Mouse (Mus musculus) neural tube, embryonic 15.5 days (tissue): ENCODE measurements around the gene Gmppb. TPM values are rescaled to one million over a fixed set of nuclear protein-coding genes. Genes with fewer than 3 reads are reported as not detected.

Experiments
- ATAC-seq: fragments of 200-750 bp; cut with Nextera tagmentation; 2 replicates; pipeline ENCODE4 v1.8.0; 2017; ENCODE audit warnings: mild to moderate bottlenecking, moderate TSS enrichment, moderate library complexity; ENCODE audit not compliant: low FRiP score
- H3K27ac ChIP-seq: fragments of 300-500 bp; sonication (generic); replicated peaks from 2 replicates; pipeline ENCODE4 v1.5.1; 2015; ENCODE audit warnings: mild to moderate bottlenecking, inconsistent platforms
- H3K27me3 ChIP-seq: fragments of 300-500 bp; sonication (generic); replicated peaks from 2 replicates; pipeline ENCODE4 v1.6.1; 2015; ENCODE audit warnings: inconsistent platforms
- H3K36me3 ChIP-seq: fragments of 300-500 bp; sonication (generic); 2 replicates; pipeline ENCODE4 v1.6.1; 2015; ENCODE audit warnings: inconsistent platforms
- H3K4me1 ChIP-seq: fragments of 300-500 bp; sonication (generic); 2 replicates; pipeline ENCODE4 v1.6.1; 2015; ENCODE audit warnings: inconsistent platforms
- H3K4me2 ChIP-seq: fragments of 300-500 bp; sonication (generic); 2 replicates; pipeline ENCODE4 v1.6.1; 2015; ENCODE audit warnings: inconsistent platforms, mild to moderate bottlenecking, moderate library complexity
- H3K4me3 ChIP-seq: fragments of 300-500 bp; sonication (generic); replicated peaks from 2 replicates; pipeline ENCODE4 v1.5.1; 2015; ENCODE audit warnings: mild to moderate bottlenecking, inconsistent platforms
- H3K9ac ChIP-seq: fragments of 300-500 bp; sonication (generic); replicated peaks from 2 replicates; pipeline ENCODE4 v1.6.1; 2015; ENCODE audit warnings: mild to moderate bottlenecking, inconsistent platforms
- H3K9me3 ChIP-seq: fragments of 300-500 bp; sonication (generic); replicated peaks from 2 replicates; pipeline ENCODE4 v1.6.1; 2016; ENCODE audit warnings: inconsistent platforms
- WGBS: fragments of 180-500 bp; shearing (Covaris S2); methylation state at CpG from one replicate; pipeline ENCODE4 v1.1.7; 2015; ENCODE audit warnings: mixed read lengths; 5-methylcytosine and 5-hydroxymethylcytosine counted together
- microRNA-seq: library from miRNA; unstranded; fragments of <30 nt; microRNA quantifications from one replicate; pipeline ENCODE4, GENCODE M21; 2017
- polyA plus RNA-seq: library from polyadenylated mRNA; unstranded; fragments of >200 nt; fragmentation: Nextera tagmentation; extraction: Ambion mirVana; gene quantifications from 2 replicates; pipeline ENCODE4 v1.2.1, GENCODE M21; 2015

Gmppb gene
- polyA plus RNA-seq, 1 experiment from 2014 or later = 22.0 TPM

- peaks cover 12% of the 10 kb centered on the region for H3K4me1 ChIP-seq
- H3K9ac ChIP-seq = no peak overlapping the region
- H3K4me3 ChIP-seq = no peak overlapping the region
- peaks cover 46% of the 10 kb centered on the region for H3K27me3 ChIP-seq
- no peak overlapping the region for H3K4me2 ChIP-seq
- peaks cover 64% of the 10 kb centered on the region for H3K36me3 ChIP-seq
- no peak overlapping the region for H3K27ac ChIP-seq
- WGBS = 90% methylated on average over 4 of the region's 4 CpGs
- no peak for ATAC-seq
- H3K9me3 ChIP-seq = no peaks in the 10 kb centered on the region
These were observed 36.2 kb downstream of the Gmppb start for GRCm38 (mm10) chr9:108085261-108085660.

GRCm38 (mm10) chr9:108090611-108091120, 41.6 kb downstream of the Gmppb start:
- H3K36me3 ChIP-seq = peaks cover 69% of the 10 kb centered on the region

GRCm38 (mm10) chr9:108093586-108093985, 44.5 kb downstream of the Gmppb start:
- Histone ChIP-seq H3K27ac (peak overlapping the region; percentile 80; the same call in 1 of the 2 replicates), H3K27me3 (no peaks in the 10 kb centered on the region), H3K36me3 (peaks cover 51% of the 10 kb centered on the region), H3K4me2 (peak overlapping the region; percentile 97), H3K9ac (peak overlapping the region; percentile 83), H3K4me3 (peak overlapping the region; percentile 70), H3K9me3 (no peaks in the 10 kb centered on the region), H3K4me1 (peaks cover 35% of the 10 kb centered on the region)
- WGBS = 75% methylated on average over 10 of the region's 10 CpGs
- no peak for ATAC-seq

More at GRCm38 (mm10) chr9:108090611-108091120, 41.6 kb downstream of the Gmppb start:
- WGBS = 97% methylated on average over 7 of the region's 7 CpGs
- no peak for ATAC-seq
- H3K4me3 ChIP-seq = no peak overlapping the region
- H3K4me2 ChIP-seq = no peak overlapping the region
- no peak overlapping the region for H3K27ac ChIP-seq
- H3K9ac ChIP-seq = no peak overlapping the region
- H3K27me3 ChIP-seq = no peaks in the 10 kb centered on the region
- peaks cover 27% of the 10 kb centered on the region for H3K4me1 ChIP-seq
- no peaks in the 10 kb centered on the region for H3K9me3 ChIP-seq

GRCm38 (mm10) chr9:108094184-108094941, 45.3 kb downstream of the Gmppb start, which contains the start of gene Apeh:
TSS of gene Apeh (minus strand) at chr9:108094606.
- no peaks in the 10 kb centered on the region for H3K9me3 ChIP-seq
- no peaks in the 10 kb centered on the region for H3K27me3 ChIP-seq
- ATAC-seq = peak; percentile 91
- WGBS = under 1% methylated on average over 52 of the region's 52 CpGs
- peak within 1 kb of the TSS; percentile 83 for H3K9ac ChIP-seq
- peak within 1 kb of the TSS; percentile 80 for H3K27ac ChIP-seq
- peak within 1 kb of the TSS; percentile 70 for H3K4me3 ChIP-seq
- H3K4me1 ChIP-seq = peaks cover 35% of the 10 kb centered on the region
- H3K4me2 ChIP-seq = peak within 1 kb of the TSS; percentile 97
- H3K36me3 ChIP-seq = peaks cover 51% of the 10 kb centered on the region

GRCm38 (mm10) chr9:108094998-108095411, 46.0 kb downstream of the Gmppb start:
- Histone ChIP-seq H3K27me3 (no peaks in the 10 kb centered on the region), H3K4me2 (peak overlapping the region; percentile 97), H3K4me3 (peak overlapping the region; percentile 70), H3K4me1 (peaks cover 35% of the 10 kb centered on the region), H3K27ac (peak overlapping the region; percentile 80), H3K36me3 (peaks cover 51% of the 10 kb centered on the region), H3K9me3 (no peaks in the 10 kb centered on the region), H3K9ac (peak overlapping the region; percentile 83)
- ATAC-seq = peak; percentile 43
- WGBS = under 1% methylated on average over 16 of the region's 16 CpGs

- Histone ChIP-seq H3K9me3 (no peaks in the 10 kb centered on the region), H3K4me1 (peaks cover 35% of the 10 kb centered on the region), H3K27ac (no peak overlapping the region), H3K4me3 (peak overlapping the region; percentile 70), H3K36me3 (peaks cover 46% of the 10 kb centered on the region), H3K27me3 (no peaks in the 10 kb centered on the region), H3K4me2 (peak overlapping the region; percentile 97), H3K9ac (no peak overlapping the region; the same call in 1 of the 2 replicates)
- no peak for ATAC-seq
- 21% methylated on average over 3 of the region's 3 CpGs for WGBS
These were observed 46.5 kb downstream of the Gmppb start for GRCm38 (mm10) chr9:108095518-108095917.

- Histone ChIP-seq H3K27me3 (no peaks in the 10 kb centered on the region), H3K4me3 (no peak overlapping the region), H3K4me2 (no peak overlapping the region), H3K9me3 (no peaks in the 10 kb centered on the region), H3K9ac (no peak overlapping the region), H3K4me1 (peaks cover 35% of the 10 kb centered on the region), H3K36me3 (peaks cover 45% of the 10 kb centered on the region), H3K27ac (no peak overlapping the region)
- 60% methylated on average over 10 of the region's 10 CpGs for WGBS
- no peak for ATAC-seq
These were observed 47.1 kb downstream of the Gmppb start for GRCm38 (mm10) chr9:108095949-108096712.

- H3K36me3 ChIP-seq = peaks cover 56% of the 10 kb centered on the region
- WGBS = 89% methylated on average over 8 of the region's 8 CpGs
- H3K9me3 ChIP-seq = no peaks in the 10 kb centered on the region
These were observed 50.6 kb downstream of the Gmppb start for GRCm38 (mm10) chr9:108099619-108100018.

More at GRCm38 (mm10) chr9:108099619-108100018, 50.6 kb downstream of the Gmppb start:
- no peak for ATAC-seq
- Histone ChIP-seq H3K4me1 (peaks cover 18% of the 10 kb centered on the region), H3K9ac (no peak overlapping the region), H3K4me3 (no peak overlapping the region), H3K27ac (no peak overlapping the region), H3K27me3 (no peaks in the 10 kb centered on the region), H3K4me2 (no peak overlapping the region)

Small RNA genes lying within 50 kb of the gene (microRNA-seq; reads per million reads assigned to microRNA genes)
- gene Mir7088 = not detected

Other genes starting within 250 kb of the Gmppb start
- gene Rbm6, start 176.0 kb upstream of the Gmppb start, polyA plus RNA-seq = 85.4 and 86.3 TPM in 2 replicates
- gene Mon1a, start 161.1 kb upstream of the Gmppb start, polyA plus RNA-seq = 23.0 and 23.3 TPM in 2 replicates
- 3.4 and 4.3 TPM in 2 replicates for gene Mst1r, start 142.4 kb upstream of the Gmppb start, polyA plus RNA-seq
- gene Actl11, start 120.8 kb upstream of the Gmppb start, polyA plus RNA-seq = not detected in 2 replicates
- gene Camkv, start 113.6 kb upstream of the Gmppb start, polyA plus RNA-seq = 43.3 and 49.1 TPM in 2 replicates
- gene Traip, start 99.1 kb upstream of the Gmppb start, polyA plus RNA-seq = 6.1 and 10.2 TPM in 2 replicates
- 5.6 and 23.0 TPM in 2 replicates for gene Uba7, start 73.7 kb upstream of the Gmppb start, polyA plus RNA-seq
- 1.2 and 3.1 TPM in 2 replicates for gene Gm20661, start 66.2 kb upstream of the Gmppb start, polyA plus RNA-seq
- gene Inka1, start 63.4 kb upstream of the Gmppb start, polyA plus RNA-seq = 21.0 and 30.4 TPM in 2 replicates
- gene Cdhr4, start 56.7 kb upstream of the Gmppb start, polyA plus RNA-seq = 1.5 and 3.5 TPM in 2 replicates
- 0.59 and 1.1 TPM in 2 replicates for gene Gm20662, start 52.9 kb upstream of the Gmppb start, polyA plus RNA-seq
- 88.6 and 99.1 TPM in 2 replicates for gene Ip6k1, start 46.7 kb upstream of the Gmppb start, polyA plus RNA-seq
- 2.2 and 2.8 TPM in 2 replicates for gene Amigo3, start 3.9 kb downstream of the Gmppb start, polyA plus RNA-seq
- gene Mst1, start 31.2 kb downstream of the Gmppb start, polyA plus RNA-seq = 0.50 TPM in 1 of 2 replicates, not detected in the other
- 44.3 and 51.6 TPM in 2 replicates for gene Rnf123, start 34.1 kb downstream of the Gmppb start, polyA plus RNA-seq
- gene Apeh, start 45.4 kb downstream of the Gmppb start, polyA plus RNA-seq = 52.3 and 53.5 TPM in 2 replicates
- gene Bsn, start 141.1 kb downstream of the Gmppb start, polyA plus RNA-seq = 8.8 and 9.7 TPM in 2 replicates
- gene Dag1, start 214.7 kb downstream of the Gmppb start, polyA plus RNA-seq = 64.0 and 70.4 TPM in 2 replicates
- 117 and 136 TPM in 2 replicates for gene Nicn1, start 241.2 kb downstream of the Gmppb start, polyA plus RNA-seq
- gene Amt, start 247.6 kb downstream of the Gmppb start, polyA plus RNA-seq = 24.2 and 30.5 TPM in 2 replicates